Mouse (Mus musculus) kidney, adult 8-10 months (tissue): ENCODE data around the gene Zbtb8b.
A peak's percentile ranks its signal among the peaks of the same experiment; 100 is the strongest.

Source experiments
- DNase-seq, 2 experiments: peaks; one replicate each; pipeline ENCODE4 v3.0.0; 2022

Gene Zbtb8b

DNA sequence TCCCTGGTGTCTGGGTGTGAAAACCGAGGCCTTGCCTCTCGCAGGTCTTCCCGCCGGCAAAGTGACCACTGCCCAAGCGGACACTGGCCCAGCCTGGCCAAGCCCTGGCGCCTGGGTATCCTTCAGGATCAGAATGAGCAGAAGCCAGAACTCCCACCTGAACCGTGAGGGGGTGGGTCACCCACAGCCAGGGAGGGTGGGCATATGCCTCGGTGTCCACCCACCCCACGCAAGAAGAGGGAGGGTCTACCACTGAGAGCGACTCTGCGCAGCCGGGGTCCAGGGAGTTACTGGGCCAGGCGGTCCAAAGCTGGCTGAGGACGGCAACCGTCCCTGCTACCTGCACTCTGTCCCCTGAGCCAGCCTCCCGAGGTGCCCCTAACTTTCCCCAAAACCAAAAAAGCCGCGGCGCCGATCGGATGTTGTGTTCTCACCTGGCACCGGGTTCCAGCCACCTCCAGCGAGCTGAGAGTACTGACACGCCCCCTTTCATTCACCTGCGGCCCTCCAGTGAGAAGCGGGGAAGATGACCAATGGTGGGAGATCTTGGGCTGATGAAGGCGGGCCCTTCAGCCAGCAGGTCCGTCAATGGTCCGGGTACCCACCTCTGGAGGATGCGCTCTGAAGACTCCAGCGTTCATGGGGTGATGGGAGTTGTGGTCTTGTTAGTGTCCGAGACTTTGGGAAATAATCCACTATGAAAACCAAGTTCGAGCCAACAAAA lies at the start of gene Zbtb8b:
Gene Zbtb8b (minus strand): TSS at position 514 of the 724 bp plus-strand sequence.
- peak; percentile 74 to 83 for DNase-seq

DNA sequence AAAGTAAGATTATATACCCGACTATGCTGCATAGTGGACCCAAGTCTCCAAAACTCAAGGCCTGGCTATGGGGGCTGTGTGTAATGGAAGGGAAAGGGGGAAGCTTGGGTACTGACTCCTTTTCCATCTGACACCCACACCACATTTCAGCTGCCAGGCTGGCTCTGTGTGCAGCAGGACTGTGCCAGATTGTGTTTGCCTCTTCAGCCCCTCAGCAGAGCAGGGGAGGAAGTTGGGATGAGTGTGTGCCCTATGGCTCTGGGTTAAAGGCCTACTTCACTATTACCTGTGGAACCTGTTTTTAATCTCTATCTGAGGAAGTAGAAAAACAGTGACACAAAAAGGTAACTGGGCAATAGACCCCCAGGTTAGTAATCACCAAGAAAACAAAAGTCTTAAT lies 40.4 kb upstream of the Zbtb8b start:
- DNase-seq, result no peak

DNA sequence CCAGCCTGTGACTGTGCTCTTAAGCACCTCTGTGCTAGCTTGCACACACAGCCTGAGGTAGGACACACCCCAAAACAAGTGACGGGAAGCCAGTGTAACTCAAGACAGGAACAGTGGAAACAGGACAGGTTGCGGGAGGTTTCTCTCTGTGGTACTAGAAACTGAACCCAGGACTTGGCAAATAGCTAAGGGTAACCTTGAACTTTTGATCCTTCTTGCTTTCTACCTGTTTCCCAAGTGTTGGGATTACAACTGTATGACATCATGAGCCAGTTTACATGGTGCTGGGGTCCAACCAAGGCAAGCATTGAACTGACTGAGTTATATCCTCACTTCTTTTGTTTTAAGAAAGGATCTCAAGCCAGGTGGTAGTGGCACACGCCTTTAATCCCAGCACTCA lies 39.2 kb upstream of the Zbtb8b start:
- DNase-seq, result no peak

DNA sequence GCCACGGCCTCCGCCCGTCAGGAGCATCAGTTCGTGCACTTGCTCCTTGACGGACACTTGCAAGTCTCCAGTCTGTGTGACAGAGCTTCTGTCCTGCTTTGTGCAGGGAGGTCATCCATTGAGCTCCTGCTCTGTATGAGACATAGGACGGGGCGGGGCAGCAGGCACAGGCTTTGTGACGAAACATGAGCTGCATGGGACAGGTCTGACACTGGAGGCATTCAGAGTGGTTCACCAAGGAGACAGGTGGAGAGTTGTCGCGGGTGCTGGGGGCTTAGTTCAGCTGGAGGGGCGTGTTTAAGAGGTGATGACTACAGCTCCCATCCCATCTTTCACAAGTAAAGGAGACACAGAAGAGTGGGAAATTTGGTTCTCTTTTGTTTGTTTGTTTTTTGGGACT lies 35.4 kb upstream of the Zbtb8b start:
- no peak for DNase-seq

DNA sequence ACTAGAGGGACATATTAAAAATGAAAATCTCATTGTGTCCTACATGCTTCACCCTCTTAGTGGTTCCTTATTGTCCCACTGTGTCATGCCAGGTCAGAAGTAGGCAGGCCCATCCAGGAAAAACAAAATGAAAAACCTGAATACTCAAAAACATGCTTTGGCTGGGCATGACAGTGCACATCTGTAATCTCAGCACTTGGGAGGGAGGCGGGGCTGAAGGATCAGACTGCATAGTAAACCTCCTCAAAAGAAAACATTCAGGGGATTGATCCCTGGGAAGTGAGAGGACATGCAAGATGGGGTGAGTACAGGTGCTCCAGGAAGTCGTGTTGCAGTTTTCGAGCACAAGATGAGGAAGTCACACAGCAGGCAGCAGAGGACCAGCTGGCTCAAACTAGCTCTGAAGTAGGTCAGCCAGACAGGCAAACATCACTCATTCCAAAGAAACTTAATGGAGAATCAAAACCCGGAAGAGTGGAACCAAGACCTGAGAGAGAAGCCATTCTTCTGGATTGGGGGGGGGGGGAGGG lies 23.7 kb upstream of the Zbtb8b start:
- DNase-seq, result no peak

DNA sequence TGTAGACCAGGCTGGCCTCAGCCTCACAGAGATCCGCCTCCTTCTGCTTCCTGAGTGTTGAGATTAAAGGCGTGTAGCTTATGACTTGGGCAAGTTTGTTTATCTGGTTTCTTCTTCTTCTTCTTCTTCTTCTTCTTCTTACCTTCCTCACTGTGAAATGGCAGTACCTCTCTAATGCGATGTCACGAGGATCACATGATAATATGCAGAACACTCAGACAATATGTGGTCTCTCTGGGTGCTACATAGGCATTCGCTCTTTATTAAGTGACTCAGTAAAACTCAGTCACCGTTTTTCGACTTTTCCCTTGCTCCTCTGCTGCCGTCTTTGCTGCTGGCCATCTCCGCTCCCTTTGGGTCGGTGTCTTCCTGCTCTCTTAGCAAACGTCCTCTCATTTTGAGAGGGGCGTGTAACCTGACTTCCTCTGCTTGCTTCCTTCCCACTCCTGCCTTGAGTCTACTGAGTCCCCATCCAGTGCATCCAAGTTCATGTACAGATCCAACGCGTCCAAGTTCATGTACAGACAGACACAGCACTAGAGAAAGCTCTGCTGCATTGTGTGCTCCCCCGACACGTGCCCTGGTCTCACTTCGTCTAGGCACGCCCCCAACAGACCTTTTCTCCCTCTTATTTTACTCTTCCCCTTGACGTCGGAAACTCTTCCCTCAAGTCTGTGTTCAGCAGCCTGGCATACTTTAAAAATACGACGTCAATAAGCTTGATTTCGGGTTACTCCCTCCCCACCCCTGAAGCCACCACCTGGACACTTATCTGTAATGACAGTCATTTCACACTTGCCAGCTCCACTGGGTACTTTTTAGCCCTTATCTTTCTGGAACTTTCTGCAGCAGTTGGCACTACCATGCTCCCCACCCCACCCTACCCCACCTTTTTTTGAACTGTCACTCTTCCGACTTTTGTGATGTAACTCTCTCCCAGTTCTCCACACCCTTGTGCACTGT lies 22.7 kb upstream of the Zbtb8b start:
- DNase-seq, result no peak

DNA sequence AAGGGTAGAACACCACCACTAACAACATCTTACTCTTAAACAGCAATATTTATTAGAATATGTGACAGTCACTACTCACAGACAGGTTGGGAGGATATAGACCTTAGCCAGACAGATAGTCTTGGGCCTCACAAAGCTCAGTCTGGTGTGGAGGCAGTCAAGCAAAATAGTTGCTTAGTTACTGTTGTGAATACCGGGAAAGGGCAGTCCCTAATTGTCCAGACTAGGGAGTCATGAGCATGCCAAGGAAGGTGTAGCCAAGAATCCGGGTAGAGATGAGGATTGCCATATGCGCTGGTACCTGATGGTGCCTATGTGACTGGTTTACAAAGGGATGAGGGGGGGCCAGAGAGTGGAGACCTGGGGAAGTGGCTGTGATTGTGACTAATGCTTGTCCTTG lies 21.5 kb upstream of the Zbtb8b start:
- peak; percentile 15 to 31 for DNase-seq

DNA sequence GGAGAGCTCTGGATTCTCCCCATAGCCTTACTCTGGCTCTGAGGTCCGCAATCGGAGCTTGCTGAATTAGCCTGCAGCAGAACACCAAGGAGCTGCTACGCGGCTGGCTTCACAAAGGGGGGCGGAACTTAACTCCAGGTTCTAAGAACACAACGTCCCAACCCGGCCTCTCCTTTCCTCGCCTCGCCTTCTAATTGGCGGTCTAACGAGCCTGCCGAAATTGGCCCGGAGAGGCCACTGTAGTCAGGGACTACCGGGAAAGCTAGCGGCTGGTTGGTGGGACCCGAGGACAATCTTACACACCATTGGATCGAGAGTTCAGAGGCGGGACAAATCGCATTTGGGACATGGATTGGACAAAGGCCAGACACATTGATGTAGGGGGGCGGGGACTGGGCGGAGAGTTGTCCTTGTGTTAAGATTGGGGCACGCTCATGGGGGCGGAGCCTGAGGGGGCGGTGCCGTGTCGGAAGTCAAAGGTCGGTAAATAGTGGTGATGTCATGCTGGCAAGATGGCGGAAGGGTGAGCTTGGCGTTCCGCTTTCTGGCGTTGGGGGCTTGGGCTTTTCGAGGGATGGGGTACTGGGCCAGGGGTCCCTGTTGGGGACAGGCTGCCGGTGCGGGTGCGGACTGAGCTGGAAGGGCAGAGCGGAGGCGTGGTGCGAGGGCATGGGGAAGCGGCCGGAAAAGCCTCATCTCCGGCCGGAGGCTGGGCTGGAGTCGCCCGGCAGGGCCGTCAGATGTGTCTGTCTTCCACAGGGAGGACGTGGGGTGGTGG lies 20.7 kb upstream of the Zbtb8b start, which contains the start of gene Bsdc1:
Gene Bsdc1 (plus strand): TSS at position 399 of the 778 bp plus-strand sequence.
- peak; percentile 100 for DNase-seq

DNA sequence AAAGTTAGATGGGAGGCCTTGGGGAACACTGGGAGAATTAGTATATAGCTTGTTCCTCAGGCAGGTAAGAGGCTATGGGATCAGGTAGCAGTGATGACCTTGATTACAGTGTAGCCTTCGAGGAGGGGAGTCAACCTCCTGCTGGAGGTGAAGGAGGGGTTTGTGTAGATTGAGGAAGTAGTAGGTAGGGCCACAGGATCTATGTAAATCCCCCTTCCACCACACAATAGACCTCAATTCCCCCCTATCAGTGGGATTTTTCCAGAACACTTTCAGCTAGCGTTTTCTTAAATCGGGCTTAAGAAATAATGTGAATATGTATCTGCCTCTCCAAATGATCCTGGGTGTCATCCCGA lies 20.2 kb upstream of the Zbtb8b start:
- DNase-seq, result no peak

DNA sequence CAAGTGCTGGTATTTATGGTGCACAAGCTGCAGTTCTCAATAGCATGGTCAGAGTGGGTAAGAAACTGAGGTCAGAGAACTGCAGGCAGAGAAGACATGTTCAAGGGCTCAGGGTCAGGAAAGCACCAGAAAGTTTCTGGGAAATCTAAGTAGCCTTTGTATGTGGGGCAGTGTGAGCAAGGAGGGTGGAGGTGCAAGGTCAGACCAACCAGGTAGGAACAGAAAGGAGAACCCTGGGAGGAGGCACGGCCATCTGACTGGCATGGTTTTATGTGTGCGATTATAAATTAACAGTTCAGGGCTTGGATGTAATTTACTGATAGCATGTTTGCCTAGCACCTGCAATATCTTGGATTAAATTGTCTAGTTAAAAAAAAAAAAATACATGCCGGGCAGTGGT lies 19.1 kb upstream of the Zbtb8b start:
- DNase-seq, result peak in 1 of 2 experiments; percentile 45

DNA sequence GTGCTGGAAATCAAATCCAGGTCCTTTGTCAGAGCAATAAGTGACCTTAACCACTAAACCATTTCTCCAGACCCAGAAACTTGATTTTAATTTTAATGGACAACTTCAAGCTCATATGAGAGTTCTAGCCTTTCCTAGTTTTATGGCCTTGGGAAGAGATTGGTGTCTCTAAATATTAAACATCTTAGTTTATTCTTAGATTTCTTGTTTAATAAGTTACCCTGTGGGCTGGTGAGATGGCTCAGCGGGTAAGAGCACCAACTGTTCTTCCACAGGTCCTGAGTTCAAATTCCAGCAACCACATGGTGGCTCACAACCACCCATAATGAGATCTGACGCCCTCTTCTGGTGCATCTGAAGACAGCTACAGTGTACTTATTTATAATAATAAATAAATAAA lies 16.7 kb upstream of the Zbtb8b start:
- peak in 1 of 2 experiments; percentile 27 for DNase-seq

DNA sequence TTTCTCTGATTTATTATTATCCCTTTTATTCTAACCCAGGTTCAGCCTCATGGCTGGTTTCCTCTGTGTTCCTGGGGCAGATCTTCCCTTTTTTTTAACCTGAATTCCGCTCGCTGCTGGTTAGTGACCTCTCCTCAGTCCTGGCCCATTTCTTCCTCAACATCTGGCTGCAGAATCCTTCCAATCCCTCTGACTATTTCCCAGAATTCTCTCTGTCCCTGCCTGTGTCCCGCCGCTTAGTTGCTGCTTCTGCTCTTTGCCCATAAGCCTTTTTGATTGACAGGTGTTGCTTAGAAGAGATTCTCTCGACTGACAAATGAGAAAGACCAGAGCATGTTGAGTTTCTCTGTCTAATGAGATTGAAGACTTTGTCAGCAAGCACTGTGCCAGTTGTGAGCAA lies 15.5 kb upstream of the Zbtb8b start:
- peak in 1 of 2 experiments; percentile 35 for DNase-seq

DNA sequence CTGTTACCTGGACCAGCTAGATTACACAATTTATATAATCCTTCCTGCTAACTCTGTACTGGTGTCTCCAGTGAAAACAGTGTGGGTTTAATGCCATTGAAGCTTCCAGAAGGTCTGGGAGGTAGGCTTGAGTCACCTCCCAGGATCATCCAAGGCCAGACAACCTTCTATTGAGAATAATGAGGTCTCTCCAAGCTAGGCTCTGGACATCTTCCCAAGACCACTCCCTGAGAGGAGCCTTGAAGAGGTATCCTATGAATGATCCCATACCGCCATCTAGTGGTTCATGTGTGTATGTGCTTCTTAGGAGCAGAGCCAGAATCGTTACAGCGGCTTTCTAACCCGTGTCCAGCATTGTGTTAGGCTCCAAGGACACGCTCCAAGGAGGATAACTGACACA lies 14.6 kb upstream of the Zbtb8b start:
- peak; percentile 72 to 78 for DNase-seq

DNA sequence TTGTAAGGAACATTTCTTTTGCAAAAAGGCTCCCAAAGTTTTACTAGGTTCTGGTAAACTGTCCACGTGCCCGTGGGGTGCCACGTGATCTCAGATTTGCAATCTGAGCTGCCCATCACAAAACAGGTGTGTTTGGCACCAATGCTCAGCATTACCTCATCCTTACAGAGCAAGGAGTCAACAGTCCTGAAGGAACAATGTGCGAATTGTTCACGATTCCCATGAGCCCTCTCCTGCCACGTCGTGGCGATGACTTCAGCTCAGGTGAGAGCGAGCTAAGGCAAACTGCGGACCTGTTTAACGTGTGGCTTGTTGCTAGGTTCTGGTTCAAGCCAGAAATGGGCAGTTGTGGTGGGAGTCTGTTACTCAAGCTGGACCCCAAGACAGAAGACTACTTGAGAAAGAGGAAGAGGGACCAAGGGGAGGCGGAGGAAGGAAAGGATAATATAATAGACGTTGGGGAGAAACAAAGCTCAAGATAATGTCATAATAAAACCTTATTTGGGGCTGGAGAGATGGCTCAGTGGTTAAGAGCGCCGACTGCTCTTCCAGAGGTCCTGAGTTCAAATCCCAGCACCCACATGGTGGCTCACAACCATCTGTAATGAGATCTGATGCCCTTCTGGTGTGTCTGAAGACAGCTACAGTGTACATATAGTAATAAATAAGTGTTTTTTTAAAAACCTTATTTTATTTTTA lies 11.0 kb upstream of the Zbtb8b start:
- DNase-seq, result no peak

DNA sequence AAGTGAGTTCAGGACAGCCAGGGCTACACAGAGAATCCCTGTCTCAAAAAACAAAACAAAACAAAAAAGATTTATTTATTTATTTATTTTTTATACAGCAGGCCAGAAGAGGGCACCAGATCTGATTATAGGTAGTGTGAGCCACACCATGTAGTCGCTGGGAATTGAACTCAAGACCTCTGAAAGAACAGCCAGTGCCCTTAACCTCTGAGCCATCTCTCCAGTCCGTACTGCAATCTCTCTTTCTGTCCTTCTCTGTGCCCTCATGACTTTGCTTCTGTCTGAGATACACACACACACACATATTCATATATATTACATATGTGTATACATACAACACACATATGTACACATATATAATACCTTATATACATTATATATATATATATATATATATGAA lies 10.2 kb upstream of the Zbtb8b start:
- DNase-seq, result no peak

DNA sequence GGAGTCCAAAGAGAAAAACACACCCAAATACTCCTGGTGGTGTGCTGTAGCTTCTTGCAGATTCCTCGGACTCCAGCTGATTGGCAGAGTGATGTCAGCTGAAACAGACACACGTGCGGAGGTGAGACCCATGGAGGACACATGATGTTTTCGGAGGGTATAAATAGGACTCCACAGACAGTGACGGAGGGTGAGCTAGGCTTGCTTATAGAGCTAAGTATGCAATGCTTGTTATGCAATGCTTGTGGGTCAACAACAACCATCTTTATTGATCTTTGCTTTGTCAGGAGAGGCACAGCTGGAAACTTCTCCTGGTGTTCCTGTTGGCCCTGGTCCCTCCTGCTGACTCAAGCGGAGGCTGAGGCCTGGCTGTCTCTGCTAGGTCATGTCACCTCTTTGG lies 8.1 kb upstream of the Zbtb8b start:
- DNase-seq, result no peak

DNA sequence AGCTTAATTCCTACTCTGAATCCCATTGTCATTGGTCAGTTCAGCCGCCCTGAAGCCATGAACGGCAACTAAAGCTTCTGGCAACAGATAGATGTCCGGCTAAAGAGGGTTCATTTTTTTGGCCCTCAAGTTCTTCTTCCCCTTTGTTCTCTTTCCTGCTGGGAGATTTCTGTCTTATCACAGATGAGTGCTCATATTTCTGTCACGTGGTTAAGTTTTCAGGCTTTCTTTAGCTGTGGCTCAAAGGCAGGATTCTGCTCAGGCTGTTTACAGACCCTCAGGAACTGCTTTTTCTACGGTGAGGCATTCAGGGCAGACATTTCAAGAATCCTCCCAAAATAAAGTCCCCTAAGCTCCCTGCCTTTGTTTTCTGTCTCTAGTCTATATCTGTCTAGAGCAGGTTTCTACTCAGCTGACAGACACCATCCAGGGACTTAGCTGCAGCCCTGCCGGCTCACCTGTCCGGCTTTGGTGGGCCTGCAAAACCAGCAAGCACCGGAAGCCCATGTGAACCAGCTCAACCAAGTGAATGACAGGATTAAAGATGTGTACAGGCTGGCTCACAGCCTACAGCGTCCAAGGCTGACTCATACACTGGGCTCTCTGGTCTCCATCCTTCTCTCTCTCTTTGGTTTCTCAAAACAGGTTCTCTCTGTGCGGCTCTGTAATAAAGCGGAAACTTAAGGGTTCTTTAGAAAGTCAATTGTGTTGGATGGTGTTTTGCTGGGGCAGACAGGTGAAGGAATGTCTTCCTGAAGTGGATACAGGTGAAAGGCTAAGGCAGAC lies 7.3 kb upstream of the Zbtb8b start:
- no peak for DNase-seq

DNA sequence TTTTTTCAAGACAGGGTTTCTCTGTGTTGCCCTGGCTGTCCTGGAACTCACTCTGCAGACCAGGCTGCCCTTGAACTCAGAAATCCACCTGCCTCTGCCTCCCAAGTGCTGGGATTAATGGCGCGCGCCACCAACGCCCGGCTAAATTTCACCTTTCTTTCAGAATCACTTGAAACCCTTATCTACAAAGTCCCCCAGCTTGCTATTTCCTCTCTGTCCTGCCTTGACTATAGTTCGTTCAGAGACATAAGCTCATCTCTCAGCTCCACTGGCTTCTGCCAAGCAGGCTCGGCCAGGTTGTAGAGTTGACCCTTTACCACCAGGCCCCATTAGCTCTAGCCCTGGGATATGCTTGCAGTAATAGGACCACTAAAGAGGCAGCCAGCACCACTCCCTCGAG lies 6.7 kb upstream of the Zbtb8b start:
- no peak for DNase-seq

DNA sequence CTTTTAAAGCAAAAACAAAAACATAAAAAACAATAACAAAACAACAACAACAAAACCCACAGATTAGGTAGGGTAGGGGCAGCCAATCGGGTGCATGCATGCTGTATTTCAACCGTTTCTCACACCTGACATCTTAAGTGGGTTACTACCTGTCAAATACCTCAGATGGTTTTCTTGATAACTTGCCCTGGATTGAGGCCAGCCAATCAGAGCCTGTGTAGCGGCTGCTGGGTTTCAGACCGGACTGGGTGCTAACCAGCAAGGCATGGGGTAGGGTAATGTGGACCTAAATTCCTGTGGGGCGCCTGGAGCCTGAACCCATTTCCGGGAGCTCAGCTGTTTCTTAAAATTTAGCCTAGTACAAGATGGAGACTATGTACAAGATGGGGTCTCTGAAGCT lies 492 bp upstream of the Zbtb8b start:
- peak in 1 of 2 experiments; percentile 26 for DNase-seq

DNA sequence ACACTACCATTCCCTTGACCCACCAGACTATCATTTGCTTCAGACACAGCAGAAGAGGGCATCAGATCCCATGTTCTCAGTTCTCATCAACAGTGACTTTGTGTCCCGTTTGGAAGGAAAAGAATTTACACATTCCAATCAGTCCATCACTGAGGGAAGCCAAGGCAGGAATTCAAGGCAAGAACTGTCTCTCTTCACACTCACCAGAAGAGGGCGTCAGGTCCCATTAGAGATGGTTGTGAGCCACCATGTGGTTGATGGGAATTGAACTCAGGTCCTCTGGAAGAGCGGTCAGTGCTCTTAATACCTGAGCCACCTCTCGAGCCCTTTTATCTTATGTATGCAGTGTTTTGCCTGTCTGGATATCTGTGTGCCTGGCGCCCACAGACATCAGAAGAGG lies 22.3 kb downstream of the Zbtb8b start:
- no peak for DNase-seq

DNA sequence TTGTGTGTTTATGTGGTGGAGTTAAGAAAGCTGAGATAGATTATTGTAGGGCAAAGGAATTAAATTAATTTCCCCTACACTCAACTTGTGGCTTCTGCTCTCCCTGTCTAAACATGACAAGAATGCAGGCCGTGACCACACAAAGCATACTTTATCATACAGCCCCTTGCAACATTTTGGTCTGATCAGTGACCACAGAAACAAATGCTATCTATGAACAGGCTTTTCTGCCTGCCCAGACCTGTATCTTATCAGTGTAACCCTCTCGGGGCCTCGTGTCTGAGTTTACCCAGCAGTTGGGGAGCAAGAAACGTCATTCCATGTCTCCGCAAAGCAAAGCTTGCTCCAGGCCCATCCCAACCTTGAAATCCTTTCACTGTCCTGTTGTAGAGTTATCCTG lies 24.2 kb downstream of the Zbtb8b start:
- DNase-seq, result no peak

DNA sequence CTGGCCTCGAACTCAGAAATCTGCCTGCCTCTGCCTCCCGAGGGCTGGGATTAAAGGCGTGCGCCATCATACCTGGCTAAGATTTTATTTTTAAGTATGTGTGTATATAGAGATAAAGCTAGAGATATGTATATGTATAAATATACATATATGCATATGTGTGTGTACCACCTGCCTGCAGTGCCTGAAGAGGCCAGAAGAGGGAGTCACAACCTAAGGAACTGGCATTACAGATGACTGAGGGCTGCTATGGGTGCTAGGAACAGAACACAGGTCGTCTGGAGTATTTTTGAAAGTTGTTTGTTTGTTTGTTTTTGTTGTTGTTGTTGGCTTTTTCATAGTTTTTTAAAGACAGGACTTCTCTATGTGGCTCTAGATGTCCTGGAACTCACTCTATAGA lies 24.8 kb downstream of the Zbtb8b start:
- no peak for DNase-seq
